Mouse (Mus musculus): Measurements from ENCODE around the gene Neo1.

GRCm38 (mm10) chr9:59016060-59016719 is 20.1 kb downstream of the Neo1 start:
- TF ChIP-seq CTCF (IDR thresholded peaks at IDR 0.05; ENCODE audit: control insufficient read depth, insufficient read depth, insufficient read length) (no peak), MYOD1 (IDR thresholded peaks at IDR 0.05; ENCODE audit: control insufficient read depth, insufficient read length, low read depth) (no peak)

Measured in C2C12 (cell line).